Mouse (Mus musculus) myocyte (in vitro differentiated cells): Measurements from ENCODE around the gene Ccr6.

Source experiments
- CEBPB ChIP-seq: IDR thresholded peaks from 2 replicates; pipeline ENCODE4 v1.6.1; 2011; ENCODE audit warnings: mild to moderate bottlenecking, moderate library complexity; ENCODE audit not compliant: poor library complexity, insufficient read depth, severe bottlenecking
- E2F4 ChIP-seq: IDR thresholded peaks from one replicate; pipeline ENCODE4 v1.6.1; 2011; ENCODE audit warnings: mild to moderate bottlenecking, control low read depth, moderate library complexity; ENCODE audit not compliant: insufficient read depth
- MAX ChIP-seq: IDR thresholded peaks from one replicate; pipeline ENCODE4 v1.6.1; 2011; ENCODE audit warnings: low read depth, mild to moderate bottlenecking, control low read depth
- MYOD1 ChIP-seq, 3 experiments: IDR thresholded peaks; one replicate each; pipeline ENCODE4 v1.6.1; 2011; ENCODE audit warnings: control low read depth in 2 of 3, low read depth in 2 of 3, mild to moderate bottlenecking in 2 of 3, moderate library complexity in 1 of 3; ENCODE audit not compliant: insufficient read length in 2 of 3, control insufficient read depth in 1 of 3
- POLR2A ChIP-seq: IDR thresholded peaks from one replicate; pipeline ENCODE4 v1.6.1; 2011; ENCODE audit warnings: low read depth, mild to moderate bottlenecking, control low read depth, moderate library complexity; ENCODE audit not compliant: insufficient read length
- POLR2AphosphoS2 ChIP-seq: IDR thresholded peaks from one replicate; pipeline ENCODE4 v1.6.1; 2011; ENCODE audit warnings: low read depth, control low read depth; ENCODE audit not compliant: insufficient read length
- REST ChIP-seq: IDR thresholded peaks from one replicate; pipeline ENCODE4 v1.6.1; 2011; ENCODE audit warnings: mild to moderate bottlenecking, control low read depth, moderate library complexity; ENCODE audit not compliant: insufficient read depth, insufficient read length
- SRF ChIP-seq: IDR thresholded peaks from one replicate; pipeline ENCODE4 v1.6.1; 2011; ENCODE audit warnings: low read depth; ENCODE audit not compliant: control insufficient read depth, insufficient read length
- TCF12 ChIP-seq: IDR thresholded peaks from one replicate; pipeline ENCODE4 v1.6.1; 2011; ENCODE audit warnings: mild to moderate bottlenecking, control low read depth; ENCODE audit not compliant: poor library complexity, insufficient read depth, severe bottlenecking
- TCF3 ChIP-seq: IDR thresholded peaks from one replicate; pipeline ENCODE4 v1.6.1; 2011; ENCODE audit warnings: low read depth, control low read depth; ENCODE audit not compliant: insufficient read length
- USF1 ChIP-seq: IDR thresholded peaks from one replicate; pipeline ENCODE4 v1.6.1; 2011; ENCODE audit warnings: low read depth, mild to moderate bottlenecking, control low read depth, moderate library complexity

GRCm38 (mm10) chr17:8197652-8198051, 38.2 kb upstream of the Ccr6 start:
- TF ChIP-seq POLR2A (no peak), TCF3 (no peak), POLR2AphosphoS2 (no peak), TCF12 (no peak), REST (no peak), MYOD1 (IDR thresholded peaks at IDR 0.05; ENCODE audit: control insufficient read depth in 1 of 3, insufficient read length in 2 of 3, low read depth in 2 of 3) (no peak), USF1 (no peak), SRF (no peak), E2F4 (no peak), MAX (no peak), CEBPB (no peak)
